ENCODE assay signal across 9 mouse cellular contexts in genomic region chr10:59425369-59425768, GRCm38 (mm10). TPM values are rescaled to one million over a fixed set of nuclear protein-coding genes. Genes with fewer than 3 reads are reported as not detected.
DNase-seq lines count a peak whose midpoint lies in the region; ATAC-seq and TF ChIP-seq lines count a peak whose summit lies in the region.
"Had no signal": no experiment of that assay in that cellular context is flagged by ENCODE, and none has a peak within 500 bp of the region (broad histone marks: within the 10 kb centered on the region; RNA-seq: fewer than 3 reads in every experiment).

No protein-coding gene starts in this region.

- ATAC-seq in heart, embryonic 11.5 days (replicated peaks; ENCODE audit: insufficient number of reproducible peaks, low FRiP score, low TSS enrichment) = no peak
- peak; percentile 31; the same call in 1 of the 2 replicates for ATAC-seq in heart, embryonic 13.5 days (ENCODE audit: extremely low read depth, insufficient number of reproducible peaks, low FRiP score, low TSS enrichment)
- ATAC-seq in lung, embryonic 14.5 days (ENCODE audit: insufficient read depth) = no peak
- no peak for ATAC-seq in neural tube, embryonic 15.5 days (ENCODE audit: low FRiP score)
- ATAC-seq in liver, postnatal 0 days = no peak

- no peaks in the 10 kb centered on the region for H3K9me3 ChIP-seq in heart, embryonic 11.5 days (replicated peaks; ENCODE audit: control insufficient read depth, low read length)
- no peaks in the 10 kb centered on the region for H3K9me3 ChIP-seq in heart, embryonic 13.5 days
- H3K9me3 ChIP-seq in lung, embryonic 14.5 days (ENCODE audit: low read depth, low read length) = no peaks in the 10 kb centered on the region
- H3K9me3 ChIP-seq in neural tube, embryonic 15.5 days (replicated peaks) = no peaks in the 10 kb centered on the region
- no peaks in the 10 kb centered on the region for H3K9me3 ChIP-seq in liver, postnatal 0 days (ENCODE audit: low read length)
- H3K9me3 ChIP-seq: hindbrain, embryonic 15.5 days had no signal

- H3K4me3 ChIP-seq in heart, embryonic 11.5 days (ENCODE audit: low read depth, low read length) = no peak overlapping the region
- no peak overlapping the region for H3K4me3 ChIP-seq in heart, embryonic 13.5 days
- H3K4me3 ChIP-seq in lung, embryonic 14.5 days (ENCODE audit: low read depth, low read length) = no peak overlapping the region
- no peak overlapping the region for H3K4me3 ChIP-seq in neural tube, embryonic 15.5 days (replicated peaks)
- H3K4me3 ChIP-seq in liver, postnatal 0 days (ENCODE audit: low read depth, low read length) = no peak overlapping the region
- H3K4me3 ChIP-seq: hindbrain, embryonic 15.5 days had no signal

- no peaks in the 10 kb centered on the region for H3K27me3 ChIP-seq in heart, embryonic 11.5 days (ENCODE audit: control insufficient read depth, insufficient read depth, low read length)
- no peaks in the 10 kb centered on the region for H3K27me3 ChIP-seq in heart, embryonic 13.5 days (replicated peaks)
- no peaks in the 10 kb centered on the region for H3K27me3 ChIP-seq in lung, embryonic 14.5 days (ENCODE audit: insufficient read depth, low read length)
- H3K27me3 ChIP-seq in neural tube, embryonic 15.5 days (replicated peaks) = no peaks in the 10 kb centered on the region
- H3K27me3 ChIP-seq in liver, postnatal 0 days (ENCODE audit: insufficient read depth, low read length) = no peaks in the 10 kb centered on the region
- H3K27me3 ChIP-seq: hindbrain, embryonic 15.5 days had no signal

- H3K4me2 ChIP-seq in heart, embryonic 11.5 days = no peak overlapping the region
- H3K4me2 ChIP-seq in heart, embryonic 13.5 days = no peak overlapping the region
- no peak overlapping the region for H3K4me2 ChIP-seq in lung, embryonic 14.5 days
- H3K4me2 ChIP-seq in neural tube, embryonic 15.5 days = no peak overlapping the region
- no peak overlapping the region for H3K4me2 ChIP-seq in liver, postnatal 0 days (ENCODE audit: low read depth, low read length)
- H3K4me2 ChIP-seq: hindbrain, embryonic 15.5 days had no signal

- no peaks in the 10 kb centered on the region for H3K36me3 ChIP-seq in heart, embryonic 11.5 days (ENCODE audit: control insufficient read depth, insufficient read depth, low read length)
- no peaks in the 10 kb centered on the region for H3K36me3 ChIP-seq in heart, embryonic 13.5 days
- no peaks in the 10 kb centered on the region for H3K36me3 ChIP-seq in lung, embryonic 14.5 days (ENCODE audit: insufficient read depth)
- no peaks in the 10 kb centered on the region for H3K36me3 ChIP-seq in neural tube, embryonic 15.5 days
- peaks cover 4% of the 10 kb centered on the region for H3K36me3 ChIP-seq in liver, postnatal 0 days (replicated peaks; ENCODE audit: insufficient read depth, low read length)
- H3K36me3 ChIP-seq: hindbrain, embryonic 15.5 days had no signal

- no peak overlapping the region for H3K27ac ChIP-seq in heart, embryonic 11.5 days (ENCODE audit: low read depth, low read length)
- no peak overlapping the region for H3K27ac ChIP-seq in heart, embryonic 13.5 days (replicated peaks)
- no peak overlapping the region for H3K27ac ChIP-seq in lung, embryonic 14.5 days (ENCODE audit: low read depth)
- H3K27ac ChIP-seq in neural tube, embryonic 15.5 days (replicated peaks) = no peak overlapping the region
- no peak overlapping the region for H3K27ac ChIP-seq in liver, postnatal 0 days (ENCODE audit: low read depth)
- H3K27ac ChIP-seq: hindbrain, embryonic 15.5 days had no signal

- no peak for TF ChIP-seq CTCF in lung, embryonic 14.5 days (IDR thresholded peaks at IDR 0.05; ENCODE audit: low read depth)
- no peak for TF ChIP-seq CTCF in liver, postnatal 0 days (IDR thresholded peaks at IDR 0.05; ENCODE audit: low read depth)

- H3K9ac ChIP-seq in heart, embryonic 11.5 days (ENCODE audit: low read depth, low read length) = no peak overlapping the region
- H3K9ac ChIP-seq in heart, embryonic 13.5 days = no peak overlapping the region
- H3K9ac ChIP-seq in lung, embryonic 14.5 days = no peak overlapping the region
- no peak overlapping the region for H3K9ac ChIP-seq in neural tube, embryonic 15.5 days (replicated peaks)
- H3K9ac ChIP-seq in liver, postnatal 0 days (replicated peaks) = no peak overlapping the region
- H3K9ac ChIP-seq: hindbrain, embryonic 15.5 days had no signal

- DNase-seq in heart, adult 18-20 months = peak; percentile 76 to 84
- DNase-seq in cerebellum, adult 11 months = peak; percentile 23
- peak; percentile 61 for DNase-seq in lung, embryonic 14.5 days
- DNase-seq in layer of hippocampus, postnatal 10 days (ENCODE audit: low spot score in 2 of 2) = no peak
- DNase-seq in liver, postnatal 0 days = no peak

- 87% methylated on average over 7 of the region's 7 CpGs for WGBS in heart, embryonic 11.5 days (ENCODE audit: insufficient replicate concordance)
- WGBS in heart, embryonic 13.5 days = 57% methylated on average over 7 of the region's 7 CpGs
- 79% methylated on average over 7 of the region's 7 CpGs for WGBS in lung, embryonic 14.5 days
- WGBS in neural tube, embryonic 15.5 days = 77% methylated on average over 7 of the region's 7 CpGs
- 82% methylated on average over 7 of the region's 7 CpGs for WGBS in liver, postnatal 0 days (ENCODE audit: insufficient replicate concordance)

- H3K4me1 ChIP-seq in heart, embryonic 11.5 days (ENCODE audit: control insufficient read depth, insufficient read depth, low read length) = no peaks in the 10 kb centered on the region; the same call in 1 of the 2 replicates
- H3K4me1 ChIP-seq in heart, embryonic 13.5 days = peaks cover 29% of the 10 kb centered on the region
- no peaks in the 10 kb centered on the region for H3K4me1 ChIP-seq in lung, embryonic 14.5 days (ENCODE audit: insufficient read depth)
- H3K4me1 ChIP-seq in neural tube, embryonic 15.5 days = peaks cover 9% of the 10 kb centered on the region
- 0 out of 2 replicates have a peak, but pooled peaks cover 5% of the 10 kb centered on the region for H3K4me1 ChIP-seq in liver, postnatal 0 days (ENCODE audit: insufficient read depth)
- H3K4me1 ChIP-seq: hindbrain, embryonic 15.5 days had no signal

- TF ChIP-seq EP300 in liver, postnatal 0 days (IDR thresholded peaks at IDR 0.05; ENCODE audit: low read depth) = no peak

RNA-seq across cellular contexts. Expression of gene Oit3, which starts 16.2 kb away (rescaled TPM):
- total RNA-seq in heart, adult 18-20 months (2021) = not detected
- 5.1 and 5.5 TPM in 2 replicates for polyA plus RNA-seq in heart, embryonic 11.5 days (2014; fragmentation: Nextera tagmentation; extraction: Ambion mirVana)
- polyA plus RNA-seq in heart, embryonic 13.5 days (2015; fragmentation: Nextera tagmentation; extraction: Ambion mirVana) = 5.4 and 5.6 TPM in 2 replicates
- 0.62 and 1.4 TPM in 2 replicates for polyA plus RNA-seq in lung, embryonic 14.5 days (2014; fragmentation: Nextera tagmentation; extraction: Ambion mirVana)
- total RNA-seq in layer of hippocampus, postnatal 10 days (2021) = under 1 TPM; 0.11 to 0.37 TPM
- polyA plus RNA-seq in neural tube, embryonic 15.5 days (2015; fragmentation: Nextera tagmentation; extraction: Ambion mirVana) = 0.09 and 0.47 TPM in 2 replicates
- polyA plus RNA-seq in liver, postnatal 0 days (2015; fragmentation: Nextera tagmentation; extraction: Ambion mirVana) = 26.8 and 28.1 TPM in 2 replicates

RNA-seq across cellular contexts. Expression of gene Pla2g12b, which starts 21.9 kb away (rescaled TPM):
- total RNA-seq in heart, adult 18-20 months (2021) = not detected
- 1.5 and 1.8 TPM in 2 replicates for polyA plus RNA-seq in heart, embryonic 11.5 days (2014; fragmentation: Nextera tagmentation; extraction: Ambion mirVana)
- 1.1 and 2.1 TPM in 2 replicates for polyA plus RNA-seq in heart, embryonic 13.5 days (2015; fragmentation: Nextera tagmentation; extraction: Ambion mirVana)
- not detected in 2 replicates for polyA plus RNA-seq in lung, embryonic 14.5 days (2014; fragmentation: Nextera tagmentation; extraction: Ambion mirVana)
- not detected for total RNA-seq in layer of hippocampus, postnatal 10 days (2021)
- 0.72 TPM in 1 of 2 replicates, not detected in the other for polyA plus RNA-seq in neural tube, embryonic 15.5 days (2015; fragmentation: Nextera tagmentation; extraction: Ambion mirVana)
- 58.4 and 61.3 TPM in 2 replicates for polyA plus RNA-seq in liver, postnatal 0 days (2015; fragmentation: Nextera tagmentation; extraction: Ambion mirVana)
- polyA plus RNA-seq: hindbrain, embryonic 15.5 days had no signal

RNA-seq across cellular contexts. Expression of gene Gm10273, which starts 29.9 kb away (rescaled TPM):
- 100 to 1,000 TPM; 149 to 195 TPM for total RNA-seq in heart, adult 18-20 months (2021)
- 11.3 and 12.2 TPM in 2 replicates for polyA plus RNA-seq in heart, embryonic 11.5 days (2014; fragmentation: Nextera tagmentation; extraction: Ambion mirVana)
- 3.7 TPM in 1 of 2 replicates, not detected in the other for polyA plus RNA-seq in heart, embryonic 13.5 days (2015; fragmentation: Nextera tagmentation; extraction: Ambion mirVana)
- polyA plus RNA-seq in lung, embryonic 14.5 days (2014; fragmentation: Nextera tagmentation; extraction: Ambion mirVana) = 9.4 and 19.0 TPM in 2 replicates
- 10 to 100 TPM; 22.8 to 27.2 TPM for total RNA-seq in layer of hippocampus, postnatal 10 days (2021)
- 7.3 and 7.7 TPM in 2 replicates for polyA plus RNA-seq in neural tube, embryonic 15.5 days (2015; fragmentation: Nextera tagmentation; extraction: Ambion mirVana)
- 4.1 and 8.4 TPM in 2 replicates for polyA plus RNA-seq in liver, postnatal 0 days (2015; fragmentation: Nextera tagmentation; extraction: Ambion mirVana)

Comparison
In these comparisons a context has a peak if more than half of its experiments do, and no peak if none do; other contexts are left out.
1. DNase-seq: peak in heart, adult 18-20 months (2 of 2), cerebellum, adult 11 months (single experiment) and lung, embryonic 14.5 days (single experiment); none in layer of hippocampus, postnatal 10 days (0 of 2) and liver, postnatal 0 days (single experiment).
2. RNA of gene Pla2g12b, which starts 21.9 kb away (polyA plus RNA-seq): 58.4 to 61.3 TPM in liver, postnatal 0 days; 1.5 to 1.8 TPM in heart, embryonic 11.5 days, 1.1 to 2.1 TPM in heart, embryonic 13.5 days, not detected in lung, embryonic 14.5 days and 0.72 TPM in neural tube, embryonic 15.5 days; every median in the first group is over 10 times any median in the second.